Mouse (Mus musculus) c-Kit-positive CD71-positive TER-119-negative erythroid progenitor cells, embryonic 14.5 days (primary cell): Measurements from ENCODE around the gene Nenf.

ENCODE experiments used
- DNase-seq: peaks from one replicate; pipeline ENCODE4 v3.0.0-alpha.2; 2013; ENCODE audit warnings: low read depth

Gene Nenf

GRCm38 (mm10) chr1:191318686-191319085, 692 bp upstream of the Nenf start:
- no peak for DNase-seq

- no peak for DNase-seq
These were observed 1.2 kb downstream of the Nenf start for GRCm38 (mm10) chr1:191316818-191317217.

- DNase-seq, result no peak
These were observed 4.1 kb downstream of the Nenf start for GRCm38 (mm10) chr1:191313926-191314325.

- no peak for DNase-seq
These were observed 4.8 kb downstream of the Nenf start for GRCm38 (mm10) chr1:191313158-191313557.

- DNase-seq, result peak; percentile 71
These were observed 5.5 kb downstream of the Nenf start for GRCm38 (mm10) chr1:191312513-191312941.

GRCm38 (mm10) chr1:191311296-191311898, 6.6 kb downstream of the Nenf start:
- no peak for DNase-seq

- DNase-seq, result no peak
These were observed 10.1 kb downstream of the Nenf start for GRCm38 (mm10) chr1:191307766-191308455.

- no peak for DNase-seq
These were observed 11.7 kb downstream of the Nenf start for GRCm38 (mm10) chr1:191306316-191306715.

- no peak for DNase-seq
These were observed 12.4 kb downstream of the Nenf start for GRCm38 (mm10) chr1:191305610-191306009.

- DNase-seq, result no peak
These were observed 13.8 kb downstream of the Nenf start for GRCm38 (mm10) chr1:191304216-191304615.

- DNase-seq, result no peak
These were observed 14.3 kb downstream of the Nenf start for GRCm38 (mm10) chr1:191303736-191304135.

- no peak for DNase-seq
These were observed 16.1 kb downstream of the Nenf start for GRCm38 (mm10) chr1:191301903-191302302.

GRCm38 (mm10) chr1:191299215-191299942, 18.6 kb downstream of the Nenf start:
- no peak for DNase-seq

- DNase-seq, result no peak
These were observed 19.7 kb downstream of the Nenf start for GRCm38 (mm10) chr1:191298304-191298703.

- DNase-seq, result no peak
These were observed 21.5 kb downstream of the Nenf start for GRCm38 (mm10) chr1:191296445-191296844.

- no peak for DNase-seq
These were observed 22.2 kb downstream of the Nenf start for GRCm38 (mm10) chr1:191295784-191296183.

GRCm38 (mm10) chr1:191293996-191294795, 23.8 kb downstream of the Nenf start:
- DNase-seq, result no peak

- DNase-seq, result no peak
These were observed 24.9 kb downstream of the Nenf start for GRCm38 (mm10) chr1:191293051-191293450.

- no peak for DNase-seq
These were observed 25.6 kb downstream of the Nenf start for GRCm38 (mm10) chr1:191292348-191292747.

- peak; percentile 59 for DNase-seq
These were observed 29.2 kb downstream of the Nenf start for GRCm38 (mm10) chr1:191288762-191289161.

- DNase-seq, result no peak
These were observed 33.5 kb downstream of the Nenf start for GRCm38 (mm10) chr1:191284502-191284901.
